Mouse (Mus musculus) myocyte (in vitro differentiated cells): ENCODE measurements at regions not wholly inside any gene's neighbourhood (a gene's known extent, or its start where the extent isn't known, plus 50 kb on each side); places are given as distances from the start of the nearest gene placed in this dataset.
"Not testable (repeated sequence)": the region's sequence is repeated elsewhere in the genome, so short reads cannot be mapped to it uniquely, and the experiment has no call there.

ENCODE experiments used
- CEBPB ChIP-seq: IDR thresholded peaks from 2 replicates; pipeline ENCODE4 v1.6.1; 2011; ENCODE audit warnings: mild to moderate bottlenecking, moderate library complexity; ENCODE audit not compliant: poor library complexity, insufficient read depth, severe bottlenecking
- E2F4 ChIP-seq: IDR thresholded peaks from one replicate; pipeline ENCODE4 v1.6.1; 2011; ENCODE audit warnings: mild to moderate bottlenecking, control low read depth, moderate library complexity; ENCODE audit not compliant: insufficient read depth
- MAX ChIP-seq: IDR thresholded peaks from one replicate; pipeline ENCODE4 v1.6.1; 2011; ENCODE audit warnings: low read depth, mild to moderate bottlenecking, control low read depth
- MYOD1 ChIP-seq, 3 experiments: IDR thresholded peaks; one replicate each; pipeline ENCODE4 v1.6.1; 2011; ENCODE audit warnings: control low read depth in 2 of 3, low read depth in 2 of 3, mild to moderate bottlenecking in 2 of 3, moderate library complexity in 1 of 3; ENCODE audit not compliant: insufficient read length in 2 of 3, control insufficient read depth in 1 of 3
- MYOG ChIP-seq, 3 experiments: IDR thresholded peaks; one replicate each; pipeline ENCODE4 v1.6.1; 2011; ENCODE audit warnings: control low read depth in 2 of 3, low read depth in 2 of 3, mild to moderate bottlenecking in 2 of 3; ENCODE audit not compliant: insufficient read length in 2 of 3, control insufficient read depth in 1 of 3, insufficient read depth in 1 of 3
- POLR2A ChIP-seq: IDR thresholded peaks from one replicate; pipeline ENCODE4 v1.6.1; 2011; ENCODE audit warnings: low read depth, mild to moderate bottlenecking, control low read depth, moderate library complexity; ENCODE audit not compliant: insufficient read length
- POLR2AphosphoS2 ChIP-seq: IDR thresholded peaks from one replicate; pipeline ENCODE4 v1.6.1; 2011; ENCODE audit warnings: low read depth, control low read depth; ENCODE audit not compliant: insufficient read length
- TCF12 ChIP-seq: IDR thresholded peaks from one replicate; pipeline ENCODE4 v1.6.1; 2011; ENCODE audit warnings: mild to moderate bottlenecking, control low read depth; ENCODE audit not compliant: poor library complexity, insufficient read depth, severe bottlenecking
- TCF3 ChIP-seq: IDR thresholded peaks from one replicate; pipeline ENCODE4 v1.6.1; 2011; ENCODE audit warnings: low read depth, control low read depth; ENCODE audit not compliant: insufficient read length
- USF1 ChIP-seq: IDR thresholded peaks from one replicate; pipeline ENCODE4 v1.6.1; 2011; ENCODE audit warnings: low read depth, mild to moderate bottlenecking, control low read depth, moderate library complexity

GRCm38 (mm10) chr16:50526930-50527329, 64.0 kb downstream of the Ccdc54 start:
- not testable (repeated sequence) for TF ChIP-seq POLR2A; E2F4; USF1; MYOG (IDR thresholded peaks at IDR 0.05; ENCODE audit: control insufficient read depth in 1 of 3, insufficient read depth in 1 of 3, insufficient read length in 2 of 3, low read depth in 2 of 3); TCF12; POLR2AphosphoS2; CEBPB; MAX; MYOD1 (IDR thresholded peaks at IDR 0.05; ENCODE audit: control insufficient read depth in 1 of 3, insufficient read length in 2 of 3, low read depth in 2 of 3); TCF3
